In the genomic region with DNA sequence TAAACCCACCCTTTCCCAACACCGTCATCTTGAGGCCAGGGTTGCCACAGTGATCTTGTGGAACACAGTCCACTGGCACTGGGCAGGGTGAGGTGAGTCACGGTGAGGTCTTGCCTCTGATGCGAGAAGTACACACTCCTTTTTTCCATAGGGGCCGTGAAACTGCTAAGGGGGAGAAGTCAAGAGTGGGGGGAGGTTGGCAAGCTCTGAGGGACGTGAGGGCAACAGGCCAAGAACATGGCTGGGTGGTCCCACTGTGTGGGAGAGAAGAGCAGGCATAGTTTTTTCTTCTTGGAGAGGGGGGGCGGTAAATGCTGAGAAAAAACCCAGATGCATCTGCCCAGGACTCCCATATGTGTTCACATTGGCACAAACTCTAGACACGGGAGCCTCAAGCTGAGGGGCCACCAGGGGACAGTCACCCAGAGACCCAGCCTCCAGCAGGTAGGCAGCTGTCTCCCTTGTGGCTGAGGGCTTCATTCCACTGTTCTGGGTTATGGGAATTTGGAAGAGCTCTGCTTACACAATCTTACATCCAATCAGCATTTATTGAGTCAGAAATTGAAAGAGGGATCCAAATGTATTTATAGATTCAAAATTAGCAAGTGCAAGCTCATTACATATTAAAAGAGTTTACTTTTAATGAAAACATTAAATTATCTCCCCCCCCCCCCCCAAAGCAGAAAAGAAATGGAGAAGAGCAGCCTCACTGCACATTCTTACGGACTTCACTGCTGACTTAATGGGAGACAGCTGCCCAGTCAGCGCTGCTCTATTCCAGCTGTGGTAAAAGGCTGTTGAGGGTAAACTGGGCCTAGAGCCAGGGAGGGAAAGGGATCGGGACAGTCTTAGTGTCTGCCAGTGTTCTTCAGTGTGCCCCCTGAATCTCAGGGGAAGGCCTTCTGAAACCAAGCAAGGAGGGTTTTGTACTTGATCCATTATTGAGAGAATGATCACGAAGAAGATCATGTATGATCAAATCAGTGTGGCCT, we compare ENCODE assay signal across 16 mouse cellular contexts. TPM values are rescaled to one million over a fixed set of nuclear protein-coding genes. Genes with fewer than 3 reads are reported as not detected.
DNase-seq lines count a peak whose midpoint lies in the region; ATAC-seq and TF ChIP-seq lines count a peak whose summit lies in the region.
"Had no signal": no experiment of that assay in that cellular context is flagged by ENCODE, and none has a peak within 500 bp of the region (broad histone marks: within the 10 kb centered on the region; RNA-seq: fewer than 3 reads in every experiment).

No protein-coding gene starts in this region.

- H3K9ac ChIP-seq in lung, embryonic 14.5 days: no peak overlapping the region
- no peak overlapping the region for H3K9ac ChIP-seq in embryonic facial prominence, embryonic 11.5 days (replicated peaks; ENCODE audit: low read length)
- H3K9ac ChIP-seq in limb, embryonic 14.5 days (ENCODE audit: low read depth, low read length, severe bottlenecking): no peak overlapping the region
- H3K9ac ChIP-seq: forebrain, embryonic 13.5 days; heart, embryonic 13.5 days; liver, embryonic 14.5 days had no signal

- 52% methylated on average over 11 of the region's 11 CpGs for WGBS in lung, embryonic 14.5 days
- 68% methylated on average over 11 of the region's 11 CpGs for WGBS in embryonic facial prominence, embryonic 11.5 days
- WGBS in limb, embryonic 14.5 days: 45% methylated on average over 10 of the region's 11 CpGs

- peak; percentile 24 to 33 for DNase-seq in cerebellum, postnatal 10 days
- no peak for DNase-seq in cerebellum, adult 8-10 months
- peak; percentile 87 for DNase-seq in lung, embryonic 14.5 days
- DNase-seq in lung, postnatal 36 days: no peak
- DNase-seq in embryonic facial prominence, embryonic 11.5 days (ENCODE audit: low spot score): peak; percentile 66
- DNase-seq in limb, embryonic 14.5 days (ENCODE audit: low spot score): peak; percentile 74
- no peak for DNase-seq in cerebellum, postnatal 36 days
- DNase-seq: adrenal gland, postnatal 36 days; cerebellum, adult 11 months; embryo, embryonic 11 days; gastrocnemius, postnatal 10 days; right cerebral cortex, postnatal 4 days had no signal

- no peaks in the 10 kb centered on the region for H3K27me3 ChIP-seq in lung, embryonic 14.5 days (ENCODE audit: insufficient read depth, low read length)
- H3K27me3 ChIP-seq in embryonic facial prominence, embryonic 11.5 days (ENCODE audit: control insufficient read depth, insufficient read depth, low read length): no peaks in the 10 kb centered on the region
- no peaks in the 10 kb centered on the region for H3K27me3 ChIP-seq in limb, embryonic 14.5 days (ENCODE audit: control insufficient read depth, insufficient read depth, low read length)
- H3K27me3 ChIP-seq: forebrain, embryonic 13.5 days; heart, embryonic 13.5 days had no signal

- TF ChIP-seq CTCF in lung, embryonic 14.5 days (IDR thresholded peaks at IDR 0.05; ENCODE audit: low read depth): no peak; the same call in 1 of the 2 replicates

- H3K4me2 ChIP-seq in lung, embryonic 14.5 days: no peak overlapping the region
- no peak overlapping the region for H3K4me2 ChIP-seq in embryonic facial prominence, embryonic 11.5 days (ENCODE audit: low read depth, low read length)
- no peak overlapping the region for H3K4me2 ChIP-seq in limb, embryonic 14.5 days (replicated peaks; ENCODE audit: low read depth, low read length, severe bottlenecking)
- H3K4me2 ChIP-seq: forebrain, embryonic 13.5 days; heart, embryonic 13.5 days had no signal

- TF ChIP-seq POLR2A in limb, embryonic 14.5 days (IDR thresholded peaks at IDR 0.05; ENCODE audit: borderline replicate concordance, extremely low read depth, insufficient read depth, insufficient read length): no peak

- no peaks in the 10 kb centered on the region; the same call in 1 of the 2 replicates for H3K9me3 ChIP-seq in lung, embryonic 14.5 days (ENCODE audit: low read depth, low read length)
- no peaks in the 10 kb centered on the region for H3K9me3 ChIP-seq in embryonic facial prominence, embryonic 11.5 days (replicated peaks; ENCODE audit: control insufficient read depth, low read length)
- no peaks in the 10 kb centered on the region for H3K9me3 ChIP-seq in limb, embryonic 14.5 days (ENCODE audit: control insufficient read depth, low read length)
- H3K9me3 ChIP-seq: forebrain, embryonic 13.5 days; heart, embryonic 13.5 days had no signal

- no peaks in the 10 kb centered on the region for H3K36me3 ChIP-seq in lung, embryonic 14.5 days (ENCODE audit: insufficient read depth)
- H3K36me3 ChIP-seq in embryonic facial prominence, embryonic 11.5 days (replicated peaks; ENCODE audit: control insufficient read depth, insufficient read depth, low read depth, low read length): no peaks in the 10 kb centered on the region
- H3K36me3 ChIP-seq in limb, embryonic 14.5 days (ENCODE audit: control insufficient read depth, insufficient read depth, low read length): no peaks in the 10 kb centered on the region
- H3K36me3 ChIP-seq: heart, embryonic 13.5 days had no signal

- H3K27ac ChIP-seq in lung, embryonic 14.5 days (ENCODE audit: low read depth): peak overlapping the region; percentile 91
- H3K27ac ChIP-seq in embryonic facial prominence, embryonic 11.5 days (replicated peaks; ENCODE audit: low read depth, low read length): peak overlapping the region; percentile 63
- peak overlapping the region; percentile 46 for H3K27ac ChIP-seq in limb, embryonic 14.5 days (replicated peaks; ENCODE audit: low read depth, low read length)
- H3K27ac ChIP-seq: forebrain, embryonic 13.5 days; heart, embryonic 13.5 days; liver, embryonic 14.5 days had no signal

- peak; percentile 84 for ATAC-seq in lung, embryonic 14.5 days (ENCODE audit: insufficient read depth)
- 0 out of 2 replicates have a peak, but pooled peaks have one; percentile 29 for ATAC-seq in embryonic facial prominence, embryonic 11.5 days (replicated peaks; ENCODE audit: insufficient number of reproducible peaks, low FRiP score, low TSS enrichment, low read depth)
- peak; percentile 83 for ATAC-seq in limb, embryonic 14.5 days (ENCODE audit: low FRiP score, low read depth)
- no peak for ATAC-seq in cerebellum, adult (ENCODE audit: insufficient number of reproducible peaks, low FRiP score, low TSS enrichment)
- ATAC-seq: forebrain, embryonic 13.5 days had no signal

- H3K4me1 ChIP-seq in lung, embryonic 14.5 days (ENCODE audit: insufficient read depth): peaks cover 24% of the 10 kb centered on the region
- no peaks in the 10 kb centered on the region for H3K4me1 ChIP-seq in embryonic facial prominence, embryonic 11.5 days (ENCODE audit: control insufficient read depth, insufficient read depth, low read length)
- H3K4me1 ChIP-seq in limb, embryonic 14.5 days (ENCODE audit: control insufficient read depth, insufficient read depth, low read length): peaks cover 32% of the 10 kb centered on the region
- H3K4me1 ChIP-seq: forebrain, embryonic 13.5 days had no signal

- no peak overlapping the region for H3K4me3 ChIP-seq in lung, embryonic 14.5 days (ENCODE audit: low read depth, low read length)
- H3K4me3 ChIP-seq in embryonic facial prominence, embryonic 11.5 days (ENCODE audit: low read depth, low read length): no peak overlapping the region
- no peak overlapping the region for H3K4me3 ChIP-seq in limb, embryonic 14.5 days (replicated peaks; ENCODE audit: low read length)
- H3K4me3 ChIP-seq: forebrain, embryonic 13.5 days; heart, embryonic 13.5 days had no signal

RNA-seq across cellular contexts. Expression of a gene that starts 30.2 kb away (rescaled TPM):
- polyA plus RNA-seq in lung, embryonic 14.5 days (2014; fragmentation: Nextera tagmentation; extraction: Ambion mirVana): 168 and 170 TPM in 2 replicates
- 14.0 and 15.6 TPM in 2 replicates for polyA plus RNA-seq in embryonic facial prominence, embryonic 11.5 days (2014; fragmentation: Nextera tagmentation; extraction: Ambion mirVana)
- polyA plus RNA-seq in limb, embryonic 14.5 days (2012; rRNA removed): 365 and 415 TPM in 2 replicates
- 178 and 197 TPM in 2 replicates for polyA plus RNA-seq in limb, embryonic 14.5 days (2014; fragmentation: Nextera tagmentation; extraction: Ambion mirVana)

Comparison
In these comparisons a context has a peak if more than half of its experiments do, and no peak if none do; other contexts are left out.
1. DNase-seq: peak in cerebellum, postnatal 10 days (2 of 2), lung, embryonic 14.5 days (single experiment), embryonic facial prominence, embryonic 11.5 days (single experiment) and limb, embryonic 14.5 days (single experiment); none in cerebellum, adult 8-10 months (single experiment), lung, postnatal 36 days (single experiment) and cerebellum, postnatal 36 days (0 of 2).
2. RNA of a gene that starts 30.2 kb away (polyA plus RNA-seq): 178 to 415 TPM in limb, embryonic 14.5 days and 168 to 170 TPM in lung, embryonic 14.5 days; 14.0 to 15.6 TPM in embryonic facial prominence, embryonic 11.5 days; every median in the first group is over 10 times any median in the second.
3. Peak in every context shown above with its lines, with median percentiles within 50 percentile points of each other: H3K27ac ChIP-seq.